Mouse (Mus musculus): ENCODE measurements around the gene Prrg2.
A peak's percentile ranks its signal among the peaks of the same experiment; 100 is the strongest.
"Not testable (repeated sequence)": the region's sequence is repeated elsewhere in the genome, so short reads cannot be mapped to it uniquely, and the experiment has no call there.

The Prrg2 gene

DNA sequence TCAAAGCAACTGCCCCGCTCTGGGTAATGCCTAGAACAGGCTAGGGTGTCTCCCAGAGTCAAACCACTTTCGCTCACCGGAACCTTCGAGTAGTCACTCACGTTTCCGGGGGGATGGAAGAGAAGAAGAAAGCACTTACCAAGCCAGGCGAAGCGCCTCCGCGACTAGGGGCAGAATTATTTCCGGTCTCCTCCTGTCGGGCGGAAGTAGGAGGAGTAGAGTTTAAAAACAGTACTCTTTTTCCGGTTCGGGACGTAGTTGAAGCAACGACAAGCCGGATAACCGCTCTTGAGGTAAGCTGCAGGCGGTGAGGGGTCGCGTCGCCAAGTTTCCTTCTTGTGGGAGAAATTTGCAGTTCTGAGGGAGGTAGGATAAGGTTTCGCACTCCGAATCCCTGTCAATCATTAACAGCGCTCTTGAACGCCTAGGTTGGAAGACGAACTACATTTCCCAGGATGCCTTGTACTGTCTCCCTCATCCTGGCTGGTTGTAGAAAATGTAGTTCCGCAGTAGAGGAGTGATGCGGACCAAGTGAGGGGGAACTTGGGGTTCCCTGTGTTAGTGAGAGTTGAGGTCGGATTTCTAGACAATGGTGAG lies at the start of gene Prrg2, which contains the start of gene Nosip:
Gene Prrg2 (minus strand): TSS at position 439 of the 597 bp plus-strand sequence.
Gene Nosip (plus strand): TSS at position 191 of the 597 bp plus-strand sequence.
- DNase-seq, result peak; percentile 96

DNA sequence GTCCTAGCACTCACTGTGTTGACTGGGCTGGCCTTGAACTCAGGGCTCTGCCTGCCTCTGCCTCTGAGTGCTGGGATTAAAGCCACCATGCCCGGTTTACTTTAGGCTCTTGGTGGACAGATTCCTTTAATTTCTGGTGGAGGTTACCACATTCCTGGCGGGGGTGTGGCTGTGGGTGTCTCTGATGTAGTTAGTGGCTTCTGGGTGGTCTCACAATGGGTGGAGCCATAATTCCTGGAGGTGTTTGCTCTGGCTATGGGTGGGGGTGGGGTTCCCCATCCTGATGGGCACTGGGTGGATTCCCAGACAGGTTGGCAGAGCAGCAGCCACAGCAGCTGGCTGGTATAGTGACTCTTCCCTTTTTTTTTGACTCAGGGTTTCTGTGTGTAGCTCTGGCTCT lies 49.5 kb upstream of the Prrg2 start:
- DNase-seq, result no peak

DNA sequence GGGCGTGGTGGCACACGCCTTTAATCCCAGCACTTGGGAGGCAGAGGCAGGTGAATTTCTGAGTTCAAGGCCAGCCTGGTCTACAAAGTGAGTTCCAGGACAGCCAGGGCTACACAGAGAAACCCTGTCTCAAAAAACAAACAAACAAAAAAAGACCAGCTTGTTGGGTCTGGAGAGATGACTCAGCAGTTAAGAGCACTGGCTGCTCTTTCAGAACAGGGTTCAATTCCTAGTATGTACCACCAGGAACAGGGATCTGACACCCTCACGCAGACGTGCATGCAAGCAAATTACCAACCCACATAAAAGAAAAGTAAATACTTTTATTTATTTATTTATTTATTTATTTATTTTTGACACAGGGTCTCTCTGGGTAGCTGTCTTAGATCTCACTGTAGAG lies 47.6 kb upstream of the Prrg2 start:
- DNase-seq, result not testable (repeated sequence)

DNA sequence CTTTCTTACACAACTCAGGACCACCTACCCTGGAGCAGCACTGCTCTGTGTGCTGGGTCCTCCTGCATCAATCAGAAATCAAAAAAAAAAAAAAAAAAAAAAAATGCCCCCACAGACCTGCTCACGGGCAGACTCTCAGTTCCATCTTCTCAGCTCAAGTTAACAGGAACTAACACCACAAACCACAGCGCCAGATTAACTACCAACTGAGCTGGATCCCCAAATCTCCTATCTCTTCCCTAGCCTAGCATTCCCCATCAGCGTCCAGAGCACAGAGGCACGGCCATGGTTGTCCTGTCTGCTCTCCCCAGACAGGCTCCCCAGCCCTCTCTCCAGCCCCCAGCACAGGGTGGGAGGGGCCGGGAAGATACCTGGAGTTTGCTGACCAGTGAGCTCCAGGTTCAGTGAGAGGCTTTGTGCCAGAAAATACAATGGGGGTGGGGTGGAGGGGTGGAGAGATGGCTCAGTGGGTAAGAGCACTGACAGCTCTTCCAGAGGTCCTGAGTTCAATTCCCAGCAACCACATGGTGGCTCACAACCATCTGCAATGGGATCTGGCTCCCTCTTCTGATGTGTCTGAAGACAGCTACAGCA lies 44.7 kb upstream of the Prrg2 start:
- no peak for DNase-seq

DNA sequence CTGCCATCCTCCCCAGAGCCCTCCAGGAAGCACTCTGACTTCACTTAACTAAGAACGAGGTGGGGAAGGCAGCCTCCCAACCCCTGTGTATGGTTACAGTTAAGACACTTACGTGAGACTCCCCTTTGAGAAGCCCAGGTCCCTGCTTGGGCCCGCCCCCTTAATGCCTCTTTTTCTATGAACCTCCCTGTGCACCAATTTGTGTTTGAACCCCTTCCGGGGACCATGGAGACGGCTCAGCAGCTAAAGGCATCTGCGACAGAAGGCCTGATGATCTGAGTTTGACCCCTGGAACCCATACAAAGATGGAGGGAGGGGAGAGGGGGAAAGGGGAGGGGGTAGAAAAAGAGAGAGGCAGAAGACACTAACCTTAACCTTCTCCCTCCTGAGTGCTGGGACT lies 44.0 kb upstream of the Prrg2 start:
- DNase-seq, result no peak

DNA sequence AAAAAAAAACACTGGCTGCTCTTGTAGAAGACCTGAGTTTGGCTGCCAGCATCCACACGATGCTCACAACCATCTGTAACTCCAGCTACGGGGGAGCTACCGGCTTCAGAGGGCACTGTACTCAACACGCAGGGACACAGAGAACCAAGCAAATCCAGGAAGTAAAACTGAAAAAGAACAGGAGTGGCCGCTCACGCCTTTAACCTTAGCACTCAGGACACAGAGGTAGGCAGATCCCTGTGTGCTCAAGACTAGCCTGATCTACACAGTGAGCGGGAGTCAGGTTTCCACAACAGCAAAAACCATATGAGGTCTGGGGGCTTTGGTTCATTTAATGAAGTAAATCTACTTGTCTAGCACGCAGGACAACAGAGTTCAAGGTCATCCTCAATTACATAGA lies 43.0 kb upstream of the Prrg2 start:
- DNase-seq, result no peak

DNA sequence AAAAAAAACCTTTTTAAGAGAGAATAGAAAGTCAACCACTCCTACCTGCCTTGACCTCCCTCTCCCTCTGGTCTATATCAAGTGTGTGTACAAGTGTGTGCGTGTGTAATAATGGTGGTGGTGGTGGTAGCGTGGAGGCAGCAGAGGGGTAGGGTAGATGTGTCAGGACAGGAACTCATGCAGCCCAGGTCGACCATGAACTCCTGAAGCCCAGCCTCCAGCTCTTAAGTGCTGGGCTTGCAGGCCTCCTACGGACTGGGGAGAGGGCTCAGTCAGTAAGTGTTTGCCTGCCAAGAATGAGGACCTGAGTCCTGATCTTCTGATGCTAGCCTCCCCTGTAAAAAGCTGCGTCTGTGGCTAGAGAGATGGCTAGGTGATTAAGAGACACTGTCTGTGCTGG lies 42.5 kb upstream of the Prrg2 start:
- no peak for DNase-seq

DNA sequence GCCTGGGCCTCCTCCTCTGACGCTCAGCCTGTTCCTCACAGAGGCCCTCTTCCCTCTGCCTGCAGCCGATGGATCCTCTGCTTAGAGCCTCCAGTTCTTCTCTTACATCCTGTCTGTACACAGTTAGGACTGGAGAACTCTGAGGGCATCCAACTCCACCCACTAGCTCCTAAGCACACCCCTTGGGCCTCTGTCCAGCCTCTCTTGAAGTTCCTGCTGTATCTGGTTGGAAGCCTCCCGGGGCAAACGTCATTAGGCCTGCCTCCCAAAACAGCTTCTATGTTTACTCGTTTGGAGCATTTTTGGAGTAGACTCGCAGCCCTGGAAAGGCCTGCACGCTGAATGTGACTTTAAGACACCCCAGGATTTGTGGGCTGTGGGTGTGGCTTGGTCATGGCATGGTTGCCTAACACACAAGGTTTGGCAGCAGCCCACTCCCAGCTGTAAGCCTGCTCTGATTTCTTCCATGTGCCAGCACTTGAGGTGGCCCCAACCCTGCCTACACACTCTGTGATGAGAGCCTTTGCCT lies 41.2 kb upstream of the Prrg2 start, which contains the start of gene Fcgrt:
Gene Fcgrt (minus strand): TSS at position 200 of the 529 bp plus-strand sequence.
- no peak for DNase-seq

DNA sequence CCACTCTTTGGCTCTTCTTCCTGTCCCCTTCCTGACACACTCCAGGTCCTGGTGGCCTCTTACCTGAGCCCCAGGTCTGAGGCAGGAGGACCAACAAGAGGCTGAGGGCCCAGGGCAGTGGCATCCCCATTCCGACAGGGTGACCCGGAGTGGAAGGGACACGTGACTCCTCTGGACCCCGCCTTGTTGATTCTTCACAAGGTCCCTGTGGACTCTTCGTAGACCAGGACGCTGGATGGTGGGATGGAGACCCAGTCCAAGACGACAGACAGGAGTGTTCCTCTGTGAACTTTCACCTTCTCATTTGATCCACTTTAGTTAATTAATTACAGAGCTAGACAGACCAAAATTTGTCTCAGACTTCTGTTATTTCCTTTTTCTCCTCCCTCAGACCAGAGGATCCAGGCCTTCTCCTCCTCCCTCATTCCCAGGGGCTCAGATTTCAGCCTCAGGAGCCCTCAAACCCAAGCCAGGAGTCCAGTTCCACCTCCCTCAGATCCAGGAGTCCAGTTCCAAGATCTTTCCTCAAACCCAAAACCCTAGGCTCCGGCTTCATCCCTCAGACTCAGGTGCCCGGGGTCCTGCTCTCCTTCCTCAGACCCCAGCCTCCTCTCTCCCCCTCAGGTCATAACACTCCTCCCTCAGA lies 40.6 kb upstream of the Prrg2 start:
- DNase-seq, result no peak

DNA sequence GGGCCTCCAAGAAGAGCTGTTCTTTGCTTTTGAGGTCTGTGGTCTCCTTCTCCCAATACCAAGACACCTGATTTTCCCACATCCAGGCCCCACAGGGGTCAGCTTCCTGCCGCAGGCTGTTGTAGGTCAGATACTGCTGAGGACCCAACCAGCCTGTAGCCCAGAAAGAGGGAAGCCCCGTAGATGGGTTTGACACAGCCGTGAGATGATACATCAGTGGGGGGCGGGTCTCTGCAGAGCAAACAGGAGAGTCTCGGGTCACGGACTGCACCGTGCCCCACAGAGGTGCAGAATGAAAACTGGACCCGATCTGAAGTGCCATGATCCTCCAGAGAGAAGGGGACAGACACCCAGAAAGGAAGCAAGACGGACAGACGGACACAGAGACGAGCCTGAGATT lies 40.0 kb upstream of the Prrg2 start:
- no peak for DNase-seq

DNA sequence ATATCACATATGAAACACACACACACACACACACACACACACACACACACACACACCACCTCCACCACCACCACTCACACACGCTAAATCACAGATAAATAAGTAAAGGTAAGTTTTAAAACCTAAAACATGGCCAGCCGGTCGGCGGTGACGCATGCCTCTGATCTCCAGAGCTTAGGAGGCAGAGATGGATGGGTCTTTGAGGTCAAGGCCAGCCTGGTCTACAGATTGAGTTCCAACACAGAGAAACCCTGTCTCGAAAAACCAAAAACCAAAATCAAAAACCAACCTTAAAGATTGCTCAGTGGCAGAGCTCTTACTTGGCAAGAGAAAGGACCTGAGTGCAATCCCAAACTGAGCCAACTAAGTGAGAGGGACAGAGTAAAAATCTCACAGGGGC lies 37.6 kb upstream of the Prrg2 start:
- DNase-seq, result no peak

DNA sequence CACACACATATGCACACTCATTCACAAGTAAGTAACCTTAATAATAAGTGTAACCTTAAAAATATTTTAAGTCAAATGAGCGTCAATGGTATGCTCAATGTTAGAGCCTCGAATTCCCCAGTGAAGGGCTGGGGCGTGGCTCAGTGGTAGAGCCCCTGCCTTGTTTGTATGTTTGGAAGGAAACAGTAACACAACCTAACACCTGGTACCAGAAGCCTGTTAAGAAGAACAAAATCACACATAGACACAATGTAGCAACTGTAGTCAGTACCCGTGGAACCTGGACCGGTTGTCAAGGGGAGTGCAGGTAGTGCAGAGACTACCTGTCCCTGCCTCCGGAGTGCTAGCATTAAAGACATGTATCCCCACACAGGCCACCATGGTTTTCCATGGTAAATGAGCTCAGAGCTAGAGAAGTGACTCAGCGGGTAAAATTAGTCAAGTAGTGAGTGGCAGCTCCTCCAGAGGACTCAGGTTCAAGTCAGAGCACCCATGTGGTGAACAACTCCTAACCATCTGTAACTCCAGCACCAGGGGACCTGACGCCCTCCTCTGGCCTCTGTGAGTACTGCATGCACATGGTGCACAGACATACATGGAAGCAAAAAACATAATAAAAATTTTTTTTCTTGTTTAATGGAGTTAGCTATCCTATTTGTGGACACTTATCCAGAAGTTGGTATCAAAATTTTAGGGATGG lies 36.2 kb upstream of the Prrg2 start:
- DNase-seq, result no peak

DNA sequence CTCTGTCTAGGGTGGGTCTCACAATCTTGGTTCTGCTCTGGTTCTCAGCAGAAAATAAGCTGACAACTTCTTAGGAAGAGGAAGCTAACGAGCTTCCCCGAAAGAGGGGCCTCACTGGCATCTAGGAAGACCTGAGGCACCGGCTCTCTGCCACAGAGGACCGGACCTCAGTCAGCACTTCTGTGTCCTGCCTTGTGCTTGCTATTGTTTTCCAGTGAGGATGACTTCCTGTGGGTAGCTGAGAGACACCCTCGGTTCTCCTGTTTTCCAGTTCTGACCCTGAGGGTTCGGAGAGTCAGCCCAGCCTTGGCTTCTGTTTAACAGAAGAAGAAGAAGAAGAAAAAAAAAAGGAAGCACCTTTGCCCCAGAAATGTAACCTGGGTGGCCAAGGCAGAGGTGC lies 35.0 kb upstream of the Prrg2 start:
- DNase-seq, result no peak

DNA sequence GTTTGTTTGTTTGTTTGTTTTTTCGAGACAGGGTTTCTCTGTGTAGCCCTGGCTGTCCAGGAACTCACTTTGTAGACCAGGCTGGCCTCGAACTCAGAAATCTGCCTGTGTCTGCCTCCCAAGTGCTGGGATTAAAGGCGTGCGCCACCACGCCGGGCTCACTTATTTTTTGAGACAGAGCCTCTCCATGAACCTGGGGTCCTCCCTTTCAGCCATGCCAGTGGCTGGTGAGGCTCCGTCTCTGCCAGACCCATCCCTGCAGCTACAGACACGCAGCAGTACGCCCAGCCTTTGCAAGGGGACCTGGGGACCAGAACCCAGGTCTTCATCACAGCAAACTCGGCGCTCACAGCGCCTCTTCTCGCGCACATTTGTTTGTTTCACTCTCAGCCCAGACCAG lies 33.5 kb upstream of the Prrg2 start:
- DNase-seq, result not testable (repeated sequence)

DNA sequence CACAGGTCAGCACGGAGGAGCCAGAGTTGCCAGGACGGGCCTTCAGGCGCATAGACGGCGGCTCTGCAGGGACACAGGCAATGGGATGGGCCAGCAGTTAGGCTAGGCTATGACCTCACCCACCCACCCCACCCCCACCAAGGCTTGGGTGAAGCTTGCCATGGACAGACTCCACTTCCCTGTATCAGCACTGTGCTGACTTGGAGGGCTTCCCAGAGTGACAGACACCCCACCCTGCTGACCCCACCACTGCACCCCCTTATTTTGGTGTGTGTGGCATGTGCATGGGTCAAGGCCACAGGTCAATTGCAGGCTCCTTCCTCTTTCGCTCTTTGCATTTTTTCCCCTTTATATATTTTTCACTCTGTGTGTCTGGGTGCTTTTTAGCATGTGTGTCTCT lies 32.9 kb upstream of the Prrg2 start:
- no peak for DNase-seq

DNA sequence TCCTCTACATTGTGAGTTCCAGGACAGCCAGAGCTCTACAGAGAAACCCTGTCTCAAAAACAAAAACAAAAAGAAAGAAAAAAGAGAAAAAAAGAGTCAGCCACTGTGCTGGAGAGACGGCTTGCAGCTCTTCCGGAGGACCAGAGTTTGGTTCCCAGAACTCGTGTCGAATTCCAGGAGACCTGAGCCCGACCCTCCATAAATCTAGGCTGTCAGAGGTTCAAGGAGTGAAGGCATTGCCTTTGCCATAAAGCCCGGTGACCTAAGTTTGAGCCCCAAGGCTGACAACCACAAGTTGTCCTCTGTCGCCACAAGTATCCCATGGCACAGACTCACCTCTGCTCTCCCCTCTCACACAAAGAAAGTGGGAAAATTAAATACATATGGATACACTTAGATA lies 31.6 kb upstream of the Prrg2 start:
- no peak for DNase-seq

DNA sequence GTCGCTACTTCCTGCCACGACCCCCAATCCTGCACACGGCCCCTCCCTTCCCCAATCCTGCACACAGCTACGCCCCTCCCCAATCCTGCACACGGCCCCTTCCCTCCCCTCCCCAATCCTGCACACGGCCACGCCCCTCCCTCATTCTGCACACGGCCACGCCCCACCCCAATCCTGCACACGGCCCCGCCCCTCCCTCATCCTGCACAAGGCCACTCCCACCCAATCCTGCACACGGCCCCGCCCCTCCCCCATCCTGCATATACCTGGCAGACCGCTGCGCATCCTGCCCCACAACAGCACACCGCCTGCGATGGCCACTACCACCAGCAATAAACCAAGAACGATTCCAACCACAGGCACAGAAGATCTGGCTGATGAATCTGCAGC lies 31.0 kb upstream of the Prrg2 start:
- no peak for DNase-seq

DNA sequence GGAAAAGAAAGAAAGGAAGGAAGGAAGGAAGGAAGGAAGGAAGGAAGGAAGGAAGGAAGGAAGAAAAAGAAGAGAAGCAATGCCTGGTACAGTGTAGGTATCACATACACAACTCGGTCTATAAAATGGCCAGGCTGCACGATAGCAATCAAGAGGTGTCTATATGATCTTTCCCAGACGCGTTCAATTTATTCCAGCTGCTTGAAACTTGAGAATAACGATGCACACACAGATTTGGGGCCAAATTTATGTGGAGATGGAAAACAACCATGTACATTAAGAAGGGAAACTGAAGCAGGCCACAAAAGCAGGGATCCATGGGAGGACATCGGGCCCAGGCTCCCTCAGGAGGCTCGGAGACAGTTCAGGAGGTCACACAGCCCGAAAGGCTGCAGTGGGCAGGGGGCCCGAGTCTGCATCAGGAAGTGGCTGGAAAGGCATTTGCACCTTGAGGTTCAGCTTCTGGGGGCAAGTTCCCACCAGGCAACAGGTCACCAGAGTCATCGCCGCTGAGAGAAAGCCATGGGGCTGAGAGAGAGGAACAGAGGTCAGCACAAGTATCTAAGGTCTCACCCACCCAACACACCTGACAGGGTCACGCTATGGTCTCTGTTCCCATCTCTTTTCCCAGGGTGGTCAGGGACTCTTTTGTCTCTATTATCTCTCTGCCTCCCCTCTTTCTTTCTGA lies 30.5 kb upstream of the Prrg2 start:
- no peak for DNase-seq

DNA sequence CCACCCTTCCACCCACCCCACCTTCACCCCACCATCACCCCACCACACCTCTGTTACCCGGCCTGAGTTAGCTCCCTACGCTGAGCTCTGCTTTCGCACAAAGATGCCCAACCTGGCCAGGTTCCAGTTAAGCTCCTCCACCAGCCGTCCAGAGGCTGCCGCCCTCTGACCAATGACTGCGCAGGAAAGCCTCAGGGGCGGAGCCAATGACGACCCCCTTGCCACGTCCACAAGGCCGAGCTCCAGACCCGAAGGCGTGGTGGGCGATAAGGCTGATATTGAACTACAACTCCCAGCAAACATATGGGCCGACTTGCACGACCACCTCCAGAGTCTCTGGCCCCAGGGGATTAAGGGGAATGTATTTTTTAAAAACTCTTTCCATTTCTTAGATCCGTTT lies 29.6 kb upstream of the Prrg2 start, which contains the start of gene Rcn3:
Gene Rcn3 (minus strand): TSS at position 174 of the 400 bp plus-strand sequence.
- no peak for DNase-seq

DNA sequence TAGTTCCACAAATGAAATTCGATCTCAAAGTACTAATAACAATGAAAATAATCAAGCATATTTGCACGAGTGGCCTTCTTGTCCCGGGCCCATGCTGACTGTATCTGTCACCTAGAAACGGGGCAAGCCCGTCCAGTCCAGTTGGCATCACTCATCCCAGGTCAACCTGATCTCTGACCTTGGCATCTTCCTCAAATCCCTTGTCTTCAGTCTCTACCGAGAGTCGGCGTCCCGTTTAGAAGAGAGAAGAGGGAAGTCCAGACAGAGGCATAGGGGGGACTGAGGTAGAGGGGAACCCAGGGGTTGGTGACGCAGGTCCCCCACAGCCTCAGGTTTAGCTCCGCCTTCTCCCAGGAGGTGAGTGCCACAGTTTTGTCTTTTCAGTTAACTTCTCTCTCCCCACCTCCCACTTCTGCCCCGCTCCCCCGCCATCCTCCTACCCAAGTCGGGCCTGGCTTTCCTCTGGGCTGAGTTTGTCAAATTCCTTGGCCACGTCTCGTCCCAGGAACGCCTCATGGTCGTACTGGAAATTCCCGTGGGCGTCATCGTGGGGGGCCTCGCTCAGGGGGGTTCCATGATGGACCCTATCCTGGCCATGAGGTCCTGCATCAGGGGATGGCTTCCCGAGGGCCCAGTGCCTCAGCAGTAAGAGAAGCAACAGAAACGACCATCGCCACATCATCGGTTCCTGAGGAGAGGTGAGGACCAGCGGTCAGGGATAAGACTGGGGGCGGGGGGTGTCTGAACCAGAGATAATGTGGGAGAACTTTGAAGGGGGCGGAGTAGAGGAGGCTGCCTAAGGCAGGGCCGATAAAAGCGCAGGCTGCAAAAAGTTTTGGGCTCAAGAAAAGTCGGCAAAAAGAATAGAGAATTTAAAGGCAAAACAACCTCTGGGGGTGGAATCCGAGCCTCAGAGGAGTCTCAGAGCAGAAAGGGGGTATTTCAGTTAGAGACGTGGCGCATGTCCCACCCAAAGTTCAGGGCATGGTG lies 28.8 kb upstream of the Prrg2 start:
- no peak for DNase-seq

DNA sequence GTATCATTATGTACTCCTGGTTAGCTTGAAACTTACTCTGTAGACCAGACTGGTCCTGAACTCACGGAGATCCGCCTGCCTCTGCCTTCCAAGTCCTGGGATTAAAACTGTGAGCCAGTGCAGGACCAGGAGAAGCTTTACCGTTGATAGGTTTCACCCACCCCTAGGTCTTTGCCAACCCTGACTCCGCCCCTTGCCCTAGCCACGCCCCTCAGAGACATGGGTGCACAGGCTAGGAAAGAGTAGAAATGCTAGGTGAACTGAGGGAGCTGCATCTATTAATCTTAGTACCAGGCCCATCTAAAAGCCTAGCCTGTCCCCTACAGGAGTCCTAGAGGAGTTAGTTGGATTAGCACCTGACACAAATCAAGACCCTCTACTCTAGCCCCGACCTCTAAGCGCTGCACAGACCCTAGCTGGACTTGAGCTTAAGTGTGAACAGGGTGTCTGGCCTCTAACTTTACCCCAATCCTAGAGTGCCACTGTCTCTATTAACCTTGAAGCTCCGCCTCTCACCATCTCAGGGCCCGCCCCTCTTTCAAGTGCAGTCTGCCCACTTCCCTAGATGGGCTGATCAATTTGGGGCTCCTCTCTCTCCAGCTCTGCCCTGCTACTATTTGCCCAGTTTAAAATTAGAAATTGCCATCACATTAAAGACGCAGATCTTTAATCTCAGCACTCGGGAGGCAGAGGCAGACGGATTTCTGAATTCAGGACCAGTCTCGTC lies 27.9 kb upstream of the Prrg2 start:
- DNase-seq, result peak; percentile 40
